Mouse (Mus musculus) adrenal gland, postnatal 25 days (tissue): ENCODE data around the gene Myrfl. TPM values are rescaled to one million over a fixed set of nuclear protein-coding genes. Genes with fewer than 3 reads are reported as not detected.

ENCODE experiments used
- DNase-seq: peaks from one replicate; pipeline ENCODE4 v3.0.0; 2021; ENCODE audit warnings: mixed read lengths
- total RNA-seq: library from RNA; stranded (reverse); gene quantifications from 2 replicates; pipeline ENCODE4 v1.2.3, GENCODE M21; 2021

Gene Myrfl
- total RNA-seq, 1 experiment from 2014 or later = 0.09 TPM

DNA sequence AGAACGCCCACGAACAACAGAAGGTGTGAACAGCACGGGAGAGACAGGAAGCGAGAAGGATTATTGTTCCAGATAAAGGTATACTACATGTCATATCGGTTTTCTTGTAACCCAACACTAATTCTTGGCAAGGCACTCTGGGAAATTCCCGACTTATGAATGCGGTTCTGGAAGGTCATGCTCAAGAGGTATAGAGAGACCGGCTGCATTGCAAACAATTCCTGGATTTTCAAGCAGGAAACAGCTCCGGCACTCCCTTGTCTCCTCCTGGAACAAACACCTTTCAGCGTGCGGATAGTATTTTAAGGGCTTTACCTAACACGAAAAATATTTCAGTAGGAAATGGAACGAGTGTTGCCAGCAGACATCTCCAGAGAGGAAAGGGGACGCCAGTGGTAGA, 145.8 kb downstream of the Myrfl start:
- DNase-seq = no peak

DNA sequence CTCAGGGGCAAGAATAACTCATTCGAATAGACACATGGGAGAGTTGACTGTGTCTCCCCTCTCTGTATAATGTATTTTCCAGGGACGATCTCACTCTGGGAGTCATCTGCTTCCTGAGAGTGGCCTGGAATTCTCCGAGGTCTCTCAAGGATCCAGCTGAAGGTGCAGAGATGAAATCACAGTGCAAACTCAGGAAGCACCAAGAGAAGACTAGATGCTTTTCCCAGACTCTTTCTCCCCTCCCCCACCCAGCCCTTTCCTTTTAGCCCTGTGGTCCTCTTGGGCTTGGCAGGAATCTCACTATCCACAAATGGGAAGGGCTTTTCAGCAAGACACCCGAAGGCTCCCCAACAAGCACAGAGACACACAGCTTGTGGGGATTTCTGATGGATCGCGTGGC, 146.7 kb downstream of the Myrfl start:
- DNase-seq = no peak

DNA sequence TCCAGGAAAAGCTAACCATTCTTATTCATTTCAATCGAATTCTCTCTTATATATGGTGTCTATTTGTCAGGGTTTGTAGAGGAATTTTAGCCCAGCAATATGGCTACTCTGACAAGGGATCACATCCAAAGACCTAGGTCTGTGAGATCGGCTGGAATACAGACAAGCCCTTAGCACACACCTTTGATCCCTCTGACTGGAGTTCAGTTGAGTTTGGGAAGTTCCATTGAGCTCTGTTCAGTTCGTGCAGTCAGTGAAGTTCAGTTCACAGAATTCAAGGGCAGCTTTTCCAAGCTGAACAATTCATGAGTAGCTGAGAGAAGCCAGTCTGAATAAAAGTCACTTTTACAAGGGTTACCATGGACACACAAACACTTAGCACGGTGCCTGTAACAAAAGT, 148.0 kb downstream of the Myrfl start:
- no peak for DNase-seq

DNA sequence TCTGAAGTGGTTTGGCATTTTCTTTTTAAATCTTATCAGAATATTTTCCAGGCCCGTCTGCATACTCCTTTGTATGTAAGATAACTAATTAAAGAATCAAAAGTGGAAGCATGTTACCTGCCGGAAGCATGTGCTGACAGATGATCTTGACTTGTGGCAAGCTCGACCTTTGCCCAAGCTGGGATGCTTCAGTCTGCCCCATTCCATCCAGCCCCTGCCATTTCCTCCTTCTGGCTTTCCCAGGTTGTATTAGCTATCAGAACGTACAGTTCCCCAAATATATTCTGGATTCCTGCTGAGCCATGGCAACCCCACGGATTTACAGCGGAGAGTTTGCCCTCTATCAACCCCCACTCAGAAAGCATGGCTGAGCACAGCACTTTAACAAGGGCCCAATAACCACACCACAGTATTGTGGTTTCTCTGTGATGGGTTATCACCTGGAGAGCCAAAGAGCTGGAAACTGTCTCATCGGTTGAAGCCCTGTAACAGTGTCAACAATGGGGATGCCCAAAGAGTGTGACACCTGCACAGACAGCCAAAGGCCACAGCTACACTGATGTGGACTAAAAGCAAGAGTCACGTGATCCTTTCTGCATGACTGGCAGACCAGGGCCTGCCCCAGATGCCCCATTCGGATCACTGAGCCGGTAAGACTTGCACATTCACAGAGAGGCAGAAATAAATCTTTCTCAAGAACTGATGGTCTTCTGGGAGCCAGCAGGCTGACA, 150.3 kb downstream of the Myrfl start:
- no peak for DNase-seq

DNA sequence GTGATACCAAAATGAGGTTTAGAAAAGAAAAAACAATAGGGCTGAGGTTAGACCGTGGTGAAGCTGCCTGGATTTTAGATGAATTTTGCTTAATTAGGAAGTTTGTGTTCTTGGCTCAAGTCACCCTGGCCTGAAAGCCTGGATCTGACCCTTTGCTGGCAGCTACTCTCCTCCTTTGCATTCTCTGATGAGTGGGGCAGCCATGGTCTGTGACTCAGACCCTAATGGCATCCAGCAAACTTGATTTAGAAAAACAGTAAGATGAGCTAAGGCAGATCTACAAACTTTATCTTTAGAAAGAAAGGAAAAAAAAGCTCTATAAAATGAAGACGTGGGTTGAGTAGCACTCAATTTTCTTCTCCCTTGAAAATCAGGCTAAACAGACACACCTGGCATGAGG, 154.0 kb downstream of the Myrfl start:
- DNase-seq = no peak

DNA sequence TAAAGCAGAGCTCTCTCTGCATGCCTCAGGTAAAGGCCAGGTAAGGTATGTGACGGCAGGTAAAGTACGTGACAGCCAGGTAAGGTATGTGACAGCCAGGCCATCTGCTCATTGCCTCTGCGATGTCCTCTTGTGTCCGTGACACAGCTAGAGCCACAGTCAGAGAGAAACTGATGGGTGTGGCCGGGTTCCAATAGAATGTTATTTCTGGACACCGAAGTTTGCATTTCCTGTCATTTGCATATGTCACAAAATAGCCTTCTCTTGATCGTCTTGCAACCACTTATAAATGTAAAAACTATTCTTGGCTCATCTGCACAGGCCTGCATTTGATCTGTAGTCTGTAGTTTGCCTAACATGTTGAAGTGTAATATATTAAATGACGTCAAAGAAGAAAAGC, 154.5 kb downstream of the Myrfl start:
- no peak for DNase-seq

DNA sequence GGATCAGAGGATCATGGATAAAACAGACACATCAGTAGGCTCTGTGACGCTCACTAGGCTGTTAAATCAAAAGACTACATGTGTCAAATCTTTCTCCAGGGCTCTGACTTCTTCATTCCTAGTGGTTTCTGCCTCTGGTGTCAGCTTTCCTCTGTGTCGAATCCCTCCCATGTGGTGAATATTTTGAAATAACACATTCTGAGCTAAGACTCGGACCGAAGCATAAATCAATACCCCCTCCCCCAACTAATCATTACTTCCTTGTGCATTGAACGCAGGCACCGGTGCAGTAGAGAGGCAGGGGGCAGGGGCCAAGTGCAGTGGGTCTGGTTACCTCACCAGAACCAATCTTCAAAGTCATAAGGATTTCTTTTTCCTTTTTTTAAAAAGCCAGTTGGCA, 155.4 kb downstream of the Myrfl start:
- DNase-seq = no peak

DNA sequence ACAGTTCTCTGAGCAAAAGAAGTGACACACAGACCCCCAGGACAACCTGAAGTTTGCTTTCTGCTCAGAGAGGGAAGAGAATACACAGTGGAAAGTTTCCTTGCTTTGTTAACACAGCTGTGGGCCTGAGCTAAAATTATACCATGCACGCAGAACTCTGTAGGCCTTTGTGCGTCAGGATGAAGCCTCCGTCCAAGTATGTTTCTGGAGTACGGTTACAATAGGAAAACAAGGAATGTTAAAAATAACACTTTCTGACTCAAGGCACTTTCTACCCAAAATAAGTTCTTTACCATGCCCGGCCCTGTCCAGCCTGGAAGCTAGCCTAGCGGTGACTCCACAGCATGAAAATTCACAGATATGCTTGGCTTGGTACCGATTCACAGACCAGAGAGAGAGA, 156.6 kb downstream of the Myrfl start:
- DNase-seq = no peak

DNA sequence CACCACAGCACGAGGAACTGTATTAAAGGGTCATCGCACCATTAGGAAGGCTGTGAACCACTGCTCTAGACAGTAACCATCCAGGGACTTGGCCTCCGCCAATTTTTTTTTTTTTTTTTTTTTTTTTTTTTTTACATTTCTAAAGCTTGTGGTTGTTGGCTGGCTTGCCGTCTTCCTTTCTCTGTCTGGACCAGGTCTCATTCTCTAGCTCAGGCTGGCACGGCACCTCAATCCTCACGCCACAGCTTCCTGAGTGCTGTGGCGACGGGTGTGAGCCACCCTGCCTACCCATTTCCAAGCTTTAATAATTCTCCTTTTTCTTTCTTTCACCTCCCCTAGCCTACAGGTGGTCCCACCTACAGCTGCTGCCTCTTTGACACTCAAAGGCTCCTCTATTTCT, 158.2 kb downstream of the Myrfl start:
- no peak for DNase-seq

DNA sequence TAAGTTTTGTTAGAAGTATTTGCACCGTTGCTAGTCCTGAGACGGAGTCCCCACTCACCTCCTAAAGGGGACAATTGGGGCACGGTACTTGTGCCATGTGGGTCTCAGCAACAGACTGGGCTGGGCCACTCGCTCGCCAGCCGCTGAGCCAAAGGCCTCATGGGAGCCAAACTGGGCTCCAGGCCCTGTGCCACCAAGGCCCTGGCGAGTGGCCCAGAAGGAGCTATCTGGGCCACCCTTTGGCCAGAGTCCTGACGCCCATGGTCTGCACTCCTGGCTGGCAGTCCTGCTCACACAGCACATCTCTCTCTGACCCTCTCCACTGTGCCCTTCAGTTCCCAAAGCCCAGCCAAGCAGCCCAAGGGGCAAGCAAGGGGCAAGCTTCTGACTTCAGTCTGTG, 161.1 kb downstream of the Myrfl start:
- DNase-seq = peak; percentile 59

DNA sequence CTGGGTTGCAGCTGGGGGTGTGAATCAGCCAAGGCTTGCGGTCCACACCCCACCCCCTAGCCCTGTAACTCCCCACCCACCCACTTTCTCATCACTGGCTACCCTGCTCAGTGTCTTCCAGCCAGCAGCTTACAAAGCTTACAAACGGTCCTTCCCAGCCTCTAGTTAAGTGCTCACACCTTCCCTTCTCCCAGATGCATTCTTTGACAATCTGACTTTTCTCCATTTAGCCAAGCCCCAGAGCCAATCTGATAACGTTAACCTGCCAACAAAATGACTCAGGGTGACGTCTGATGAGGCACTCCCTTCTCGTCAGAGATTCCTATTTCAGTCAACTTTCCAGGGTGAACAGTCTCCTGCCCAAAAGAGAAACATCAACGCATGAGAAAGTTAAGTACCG, 163.1 kb downstream of the Myrfl start:
- DNase-seq = no peak

DNA sequence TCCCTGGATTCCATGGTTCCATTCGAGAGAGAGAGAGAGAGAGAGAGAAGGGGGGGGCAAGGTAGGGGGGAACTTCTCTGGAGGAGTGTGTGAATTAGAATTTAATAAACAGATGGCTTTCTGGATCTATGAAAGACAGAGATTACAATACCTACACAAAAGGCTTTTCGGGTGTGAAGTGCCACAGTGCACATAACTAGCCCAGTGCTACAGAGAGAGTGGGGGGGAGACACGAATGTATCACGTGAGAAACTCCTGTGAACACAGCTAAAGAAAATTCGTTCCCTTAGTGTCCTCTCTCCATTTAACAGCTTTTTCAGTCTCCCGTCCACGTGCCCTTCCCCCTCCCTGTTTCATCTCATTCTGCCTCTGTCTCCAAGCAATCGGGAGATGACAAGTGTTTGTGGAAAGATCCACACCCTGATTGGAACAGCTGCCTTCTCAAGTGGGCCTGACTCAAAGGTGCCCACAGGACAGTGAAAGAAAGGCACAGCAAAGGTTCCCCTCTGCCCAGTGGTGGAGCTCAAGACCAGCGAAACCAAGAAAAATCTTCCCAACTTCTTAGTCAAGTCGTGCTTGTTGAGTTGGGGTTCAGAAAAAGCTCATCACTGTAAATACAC, 166.6 kb downstream of the Myrfl start:
- no peak for DNase-seq

DNA sequence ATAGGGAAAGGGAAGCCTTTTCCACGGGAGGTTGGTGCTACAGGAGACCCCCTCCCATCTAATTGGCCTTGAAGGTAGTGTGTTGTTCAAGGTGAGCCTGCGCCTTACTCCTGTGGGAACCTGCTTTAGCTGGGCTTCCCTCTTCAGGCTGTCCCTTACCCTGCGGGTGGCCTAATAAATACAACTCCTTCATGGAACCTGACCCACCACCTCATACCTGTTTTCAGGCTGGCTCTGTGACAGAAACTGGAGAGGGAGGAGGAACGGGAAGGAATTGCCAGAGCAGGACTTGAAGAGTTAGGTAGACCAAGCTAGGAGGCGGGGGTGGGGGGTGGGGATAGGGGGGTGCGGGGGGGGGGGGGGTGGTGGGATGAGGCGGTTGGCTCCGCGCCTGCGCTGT, 167.9 kb downstream of the Myrfl start:
- no peak for DNase-seq

DNA sequence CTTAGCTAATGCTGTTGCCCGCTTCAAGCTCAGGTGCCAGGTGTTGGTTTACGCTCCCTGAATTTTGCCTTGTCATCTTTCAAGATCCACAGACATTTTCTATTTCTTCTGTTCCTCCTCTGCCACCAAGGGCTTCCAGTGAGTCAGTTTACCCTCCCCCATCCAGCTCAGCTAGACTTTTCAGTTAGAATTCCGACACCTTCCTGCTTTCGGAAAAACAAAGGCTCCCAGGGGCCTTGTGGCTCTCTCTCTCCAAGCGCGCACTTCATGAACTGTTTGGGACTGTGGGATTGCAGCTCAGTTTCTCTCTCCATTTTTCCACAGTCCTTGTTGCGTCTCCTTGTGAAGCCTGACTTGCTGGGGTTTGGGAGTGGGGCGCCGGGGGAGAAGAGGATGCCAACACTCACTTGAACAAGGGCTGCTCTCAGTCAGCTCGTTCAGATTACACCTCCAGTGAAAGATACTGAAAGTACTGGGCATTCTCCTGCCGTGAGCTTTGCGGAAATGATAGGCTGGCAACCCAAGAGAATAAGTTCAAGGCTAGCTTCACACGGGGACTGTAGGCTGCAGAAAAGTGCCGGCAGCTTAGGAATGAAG, 168.9 kb downstream of the Myrfl start:
- no peak for DNase-seq

Other genes starting within 250 kb of the Myrfl start
- gene Rab3ip, start 53.9 kb upstream of the Myrfl start, total RNA-seq = 34.2 and 38.0 TPM in 2 replicates
- not detected in 2 replicates for gene Gm10271, start 75.7 kb upstream of the Myrfl start, total RNA-seq
- gene Best3, start 89.4 kb upstream of the Myrfl start, total RNA-seq = 0.33 and 0.49 TPM in 2 replicates
- gene Lrrc10, start 148.4 kb upstream of the Myrfl start, total RNA-seq = not detected in 2 replicates
- 236 and 244 TPM in 2 replicates for gene Cct2, start 166.9 kb upstream of the Myrfl start, total RNA-seq